ENCODE assay signal across 25 mouse cellular contexts in the genomic region with DNA sequence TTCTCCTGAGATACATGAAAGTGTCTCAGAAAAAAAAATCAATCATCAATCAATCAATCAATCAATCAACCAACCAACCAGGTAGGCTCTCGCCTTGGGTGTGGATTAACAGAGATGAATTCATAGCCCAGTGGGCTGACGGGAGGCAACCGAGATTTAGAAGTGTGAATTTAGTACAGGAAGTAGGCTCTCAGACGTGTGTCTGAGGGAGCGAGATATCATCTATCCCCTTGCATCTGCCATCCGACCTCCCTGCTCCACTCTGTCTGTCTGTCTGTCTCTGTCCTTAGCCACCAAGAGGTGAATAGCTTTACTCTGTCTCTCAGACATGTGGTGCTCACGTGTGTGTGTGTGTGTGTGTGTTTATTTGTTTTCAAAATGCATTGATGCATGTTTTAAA.
DNase-seq lines count a peak whose midpoint lies in the region; ATAC-seq lines count a peak whose summit lies in the region.
"Had no signal": no experiment of that assay in that cellular context is flagged by ENCODE, and none has a peak within 500 bp of the region (broad histone marks: within the 10 kb centered on the region; RNA-seq: fewer than 3 reads in every experiment).

No protein-coding gene starts in this region.

- no peak overlapping the region for H3K4me2 ChIP-seq in lung, embryonic 15.5 days
- H3K4me2 ChIP-seq in midbrain, embryonic 14.5 days (ENCODE audit: low read length), result no peak overlapping the region
- H3K4me2 ChIP-seq: embryonic facial prominence, embryonic 15.5 days; forebrain, embryonic 15.5 days; heart, embryonic 12.5 days; limb, embryonic 12.5 days; liver, embryonic 11.5 days; midbrain, embryonic 11.5 days; neural tube, embryonic 12.5 days had no signal

- DNase-seq in lung, postnatal 36 days, result no peak
- peak; percentile 73 for DNase-seq in CD4-positive, CD25-positive, alpha-beta regulatory T cell, adult 2 months (ENCODE audit: low read depth, low spot score)
- peak; percentile 49 for DNase-seq in T-cell, adult 2 months (ENCODE audit: low spot score)
- no peak for DNase-seq in limb, embryonic 10.5 days (ENCODE audit: low spot score)
- DNase-seq in midbrain, embryonic 14.5 days, result no peak
- no peak for DNase-seq in cerebellum, adult 11 months
- DNase-seq: adrenal gland, adult 2 months; B cell, adult 2 months; cerebellum, adult 11-12 months; cerebellum, postnatal 10 days; gastrocnemius, postnatal 14 days; heart, adult 11 months; heart, postnatal 10 days; kidney, adult 11 months; liver, postnatal 0 days; right cerebral cortex, postnatal 14 days had no signal

- no peaks in the 10 kb centered on the region for H3K36me3 ChIP-seq in lung, embryonic 15.5 days
- H3K36me3 ChIP-seq in limb, embryonic 10.5 days, result no peaks in the 10 kb centered on the region
- H3K36me3 ChIP-seq in midbrain, embryonic 14.5 days (ENCODE audit: control insufficient read depth, insufficient read depth, low read length), result no peaks in the 10 kb centered on the region
- H3K36me3 ChIP-seq: embryonic facial prominence, embryonic 15.5 days; forebrain, embryonic 15.5 days; heart, embryonic 12.5 days; limb, embryonic 12.5 days; neural tube, embryonic 12.5 days had no signal

- no peaks in the 10 kb centered on the region for H3K27me3 ChIP-seq in lung, embryonic 15.5 days
- H3K27me3 ChIP-seq in limb, embryonic 10.5 days (ENCODE audit: low read depth, poor library complexity, severe bottlenecking), result no peaks in the 10 kb centered on the region
- no peaks in the 10 kb centered on the region for H3K27me3 ChIP-seq in midbrain, embryonic 14.5 days (ENCODE audit: control insufficient read depth, insufficient read depth, low read length)
- H3K27me3 ChIP-seq: embryonic facial prominence, embryonic 15.5 days; forebrain, embryonic 15.5 days; limb, embryonic 12.5 days; neural tube, embryonic 12.5 days had no signal

- no peak overlapping the region for H3K9ac ChIP-seq in lung, embryonic 15.5 days
- no peak overlapping the region for H3K9ac ChIP-seq in midbrain, embryonic 14.5 days (replicated peaks; ENCODE audit: low read length)
- H3K9ac ChIP-seq: embryonic facial prominence, embryonic 15.5 days; forebrain, embryonic 15.5 days; heart, embryonic 12.5 days; limb, embryonic 12.5 days; liver, postnatal 0 days; neural tube, embryonic 12.5 days had no signal

- peak overlapping the region; percentile 68 for H3K27ac ChIP-seq in lung, embryonic 15.5 days
- peak overlapping the region; percentile 82; the same call in 1 of the 2 replicates for H3K27ac ChIP-seq in limb, embryonic 10.5 days
- H3K27ac ChIP-seq in midbrain, embryonic 14.5 days (replicated peaks; ENCODE audit: low read depth, low read length), result no peak overlapping the region
- H3K27ac ChIP-seq: embryonic facial prominence, embryonic 15.5 days; forebrain, embryonic 15.5 days; hindbrain, postnatal 0 days; limb, embryonic 12.5 days; neural tube, embryonic 12.5 days had no signal

- 43% methylated on average over 7 of the region's 7 CpGs for WGBS in lung, embryonic 15.5 days
- 62% methylated on average over 7 of the region's 7 CpGs for WGBS in limb, embryonic 10.5 days
- 81% methylated on average over 7 of the region's 7 CpGs for WGBS in midbrain, embryonic 14.5 days

- no peak overlapping the region for H3K4me3 ChIP-seq in lung, embryonic 15.5 days
- H3K4me3 ChIP-seq in limb, embryonic 10.5 days, result no peak overlapping the region
- no peak overlapping the region for H3K4me3 ChIP-seq in midbrain, embryonic 14.5 days (replicated peaks; ENCODE audit: low read depth, low read length)
- H3K4me3 ChIP-seq: embryonic facial prominence, embryonic 15.5 days; forebrain, embryonic 15.5 days; heart, embryonic 12.5 days; limb, embryonic 12.5 days; neural tube, embryonic 12.5 days had no signal

- peaks cover 43% of the 10 kb centered on the region for H3K4me1 ChIP-seq in lung, embryonic 15.5 days
- peaks cover 64% of the 10 kb centered on the region for H3K4me1 ChIP-seq in limb, embryonic 10.5 days
- peaks cover 6% of the 10 kb centered on the region for H3K4me1 ChIP-seq in midbrain, embryonic 14.5 days (ENCODE audit: control insufficient read depth, insufficient read depth, low read length)

- ATAC-seq in lung, embryonic 15.5 days (ENCODE audit: borderline replicate concordance, extremely low read depth, low FRiP score, low TSS enrichment), result no peak
- no peak for ATAC-seq in midbrain, embryonic 14.5 days (ENCODE audit: low FRiP score, low TSS enrichment)
- ATAC-seq: forebrain, embryonic 15.5 days; hindbrain, postnatal 0 days; liver, postnatal 0 days had no signal

- no peaks in the 10 kb centered on the region for H3K9me3 ChIP-seq in lung, embryonic 15.5 days
- no peaks in the 10 kb centered on the region for H3K9me3 ChIP-seq in limb, embryonic 10.5 days (replicated peaks)
- no peaks in the 10 kb centered on the region for H3K9me3 ChIP-seq in midbrain, embryonic 14.5 days (ENCODE audit: control insufficient read depth, low read length)
- H3K9me3 ChIP-seq: embryonic facial prominence, embryonic 15.5 days; forebrain, embryonic 15.5 days; heart, embryonic 12.5 days had no signal

Comparison
In these comparisons a context has a peak if more than half of its experiments do, and no peak if none do; other contexts are left out.
1. DNase-seq: peak in CD4-positive, CD25-positive, alpha-beta regulatory T cell, adult 2 months (single experiment) and T-cell, adult 2 months (single experiment); none in lung, postnatal 36 days (single experiment), limb, embryonic 10.5 days (single experiment), midbrain, embryonic 14.5 days (single experiment) and cerebellum, adult 11 months (single experiment).